Mouse (Mus musculus): ENCODE data around the gene Olfr684. TPM values are rescaled to one million over a fixed set of nuclear protein-coding genes. Genes with fewer than 3 reads are reported as not detected.

Gene Olfr684
- not detected in 2 replicates for polyA plus RNA-seq (2016; fragmentation: Nextera tagmentation; extraction: Ambion mirVana)

- no peak within 1 kb of the TSS for H3K4me3 ChIP-seq
- no peak within 1 kb of the TSS for H3K9ac ChIP-seq
- no peaks in the 10 kb centered on the region for H3K9me3 ChIP-seq
- H3K36me3 ChIP-seq: no peaks in the 10 kb centered on the region
- H3K4me2 ChIP-seq (replicated peaks): no peak within 1 kb of the TSS
- no peaks in the 10 kb centered on the region for H3K27me3 ChIP-seq (replicated peaks)
- no peak within 1 kb of the TSS for H3K27ac ChIP-seq
- 85% methylated on average over 1 of the region's 1 CpGs for WGBS
- H3K4me1 ChIP-seq: no peaks in the 10 kb centered on the region
- no peak for ATAC-seq (ENCODE audit: low FRiP score, low read depth)
Observed at GRCm38 (mm10) chr7:105163553-105163952, at the start of gene Olfr684. TSS of gene Olfr684 (minus strand) at chr7:105163653.

GRCm38 (mm10) chr7:105207385-105207784, 43.9 kb upstream of the Olfr684 start, which contains the start of gene Olfr686:
TSS of gene Olfr686 (minus strand) at chr7:105207485.
- H3K4me1 ChIP-seq: no peaks in the 10 kb centered on the region
- H3K9ac ChIP-seq: no peak within 1 kb of the TSS

DNA sequence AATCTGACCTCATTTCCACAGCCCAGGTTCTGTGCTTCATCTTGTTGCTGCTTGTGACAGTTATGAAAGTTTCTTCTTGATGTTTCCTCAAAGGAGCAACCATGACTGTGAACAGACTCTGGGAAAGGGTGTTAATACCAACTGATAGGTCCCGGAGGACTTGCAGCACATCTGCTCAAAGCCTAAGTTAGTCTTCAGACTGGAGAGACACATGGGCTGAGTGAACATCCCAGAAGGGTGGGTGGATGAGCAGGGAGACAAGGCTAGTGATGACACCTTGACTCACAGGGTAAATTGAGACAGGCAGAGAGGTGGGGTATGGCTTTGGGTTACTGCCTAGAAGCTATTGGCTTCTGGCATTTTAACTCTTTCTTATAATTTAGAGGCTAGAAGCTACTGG, 22.5 kb upstream of the Olfr684 start, which contains the start of gene Olfr685:
Olfr685 (minus strand) TSS at position 101 of the 400 bp plus-strand sequence.
- Histone ChIP-seq H3K27me3 (replicated peaks) (no peaks in the 10 kb centered on the region), H3K4me1 (no peaks in the 10 kb centered on the region), H3K4me2 (replicated peaks) (no peak within 1 kb of the TSS), H3K9me3 (no peaks in the 10 kb centered on the region), H3K9ac (no peak within 1 kb of the TSS), H3K4me3 (no peak within 1 kb of the TSS), H3K27ac (no peak within 1 kb of the TSS), H3K36me3 (no peaks in the 10 kb centered on the region)
- WGBS: 93% methylated on average over 1 of the region's 1 CpGs
- ATAC-seq (ENCODE audit: low FRiP score, low read depth): no peak

More at GRCm38 (mm10) chr7:105207385-105207784, 43.9 kb upstream of the Olfr684 start, which contains the start of gene Olfr686:
- ATAC-seq (ENCODE audit: low FRiP score, low read depth): no peak
- H3K9me3 ChIP-seq: no peaks in the 10 kb centered on the region
- H3K4me2 ChIP-seq (replicated peaks): no peak within 1 kb of the TSS
- no peak within 1 kb of the TSS for H3K27ac ChIP-seq
- no peaks in the 10 kb centered on the region for H3K27me3 ChIP-seq (replicated peaks)
- H3K4me3 ChIP-seq: no peak within 1 kb of the TSS
- H3K36me3 ChIP-seq: no peaks in the 10 kb centered on the region

DNA sequence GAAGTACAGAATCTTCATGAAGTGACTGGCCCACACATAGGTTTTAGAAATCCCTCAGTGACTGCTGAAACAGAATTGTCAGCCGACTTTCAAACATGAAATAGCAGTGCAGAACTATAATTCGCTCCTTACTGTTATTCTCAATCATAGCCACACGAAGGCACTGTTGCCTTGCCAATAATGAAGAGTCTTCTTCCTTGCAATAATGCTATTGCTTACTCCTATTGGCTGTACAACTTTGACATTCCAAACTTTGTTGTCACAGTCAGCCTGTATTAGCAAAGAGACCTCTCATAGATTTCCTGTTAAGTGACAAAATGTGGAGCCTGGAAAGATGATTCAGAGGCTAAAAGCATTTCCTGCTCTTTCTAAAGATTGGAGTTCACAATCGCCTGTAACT, 7.3 kb upstream of the Olfr684 start:
- H3K9ac ChIP-seq: no peak overlapping the region
- no peaks in the 10 kb centered on the region for H3K4me1 ChIP-seq
- H3K36me3 ChIP-seq: no peaks in the 10 kb centered on the region
- no peaks in the 10 kb centered on the region for H3K9me3 ChIP-seq
- H3K27me3 ChIP-seq (replicated peaks): no peaks in the 10 kb centered on the region
- ATAC-seq (ENCODE audit: low FRiP score, low read depth): no peak
- WGBS: 55% methylated on average over 4 of the region's 4 CpGs
- H3K27ac ChIP-seq: no peak overlapping the region
- H3K4me3 ChIP-seq: no peak overlapping the region
- H3K4me2 ChIP-seq (replicated peaks): no peak overlapping the region

DNA sequence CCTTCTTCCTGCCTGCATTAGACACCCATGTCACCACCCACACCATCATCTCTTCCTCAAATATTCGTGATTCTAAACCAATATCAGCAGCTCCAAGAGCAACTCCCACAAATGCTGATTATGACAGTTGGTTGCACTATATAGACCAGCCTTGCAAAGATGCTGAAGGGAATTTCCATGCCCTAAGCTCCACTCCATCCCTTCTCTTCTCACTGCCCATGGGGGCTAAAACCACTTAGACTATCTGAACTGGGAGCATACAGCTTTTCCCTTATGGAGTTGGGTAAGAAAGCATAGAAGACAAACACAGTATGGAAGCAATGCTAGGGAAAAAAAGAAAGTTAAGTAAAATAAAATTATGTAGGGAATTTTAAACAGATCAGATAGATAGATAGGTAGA, 16.5 kb downstream of the Olfr684 start, which contains the start of gene Olfr683:
Olfr683 (minus strand) TSS at position 101 of the 400 bp plus-strand sequence.
- no peaks in the 10 kb centered on the region for H3K27me3 ChIP-seq (replicated peaks)
- no peak within 1 kb of the TSS for H3K9ac ChIP-seq
- no peaks in the 10 kb centered on the region for H3K36me3 ChIP-seq
- ATAC-seq (ENCODE audit: low FRiP score, low read depth): no peak
- no peak within 1 kb of the TSS for H3K4me3 ChIP-seq
- H3K9me3 ChIP-seq: no peaks in the 10 kb centered on the region
- H3K4me1 ChIP-seq: no peaks in the 10 kb centered on the region
- H3K4me2 ChIP-seq (replicated peaks): no peak within 1 kb of the TSS
- H3K27ac ChIP-seq: no peak within 1 kb of the TSS
- 62% methylated on average over 1 of the region's 1 CpGs for whole genome bisulfite sequencing

- Histone ChIP-seq H3K4me1 (no peaks in the 10 kb centered on the region), H3K27me3 (replicated peaks) (no peaks in the 10 kb centered on the region), H3K9ac (no peak overlapping the region), H3K36me3 (no peaks in the 10 kb centered on the region), H3K4me2 (replicated peaks) (no peak overlapping the region), H3K4me3 (no peak overlapping the region), H3K27ac (no peak overlapping the region), H3K9me3 (no peaks in the 10 kb centered on the region)
- 83% methylated on average over 2 of the region's 2 CpGs for WGBS
- ATAC-seq (ENCODE audit: low FRiP score, low read depth): no peak
Observed at GRCm38 (mm10) chr7:105141275-105141674, 22.2 kb downstream of the Olfr684 start.

DNA sequence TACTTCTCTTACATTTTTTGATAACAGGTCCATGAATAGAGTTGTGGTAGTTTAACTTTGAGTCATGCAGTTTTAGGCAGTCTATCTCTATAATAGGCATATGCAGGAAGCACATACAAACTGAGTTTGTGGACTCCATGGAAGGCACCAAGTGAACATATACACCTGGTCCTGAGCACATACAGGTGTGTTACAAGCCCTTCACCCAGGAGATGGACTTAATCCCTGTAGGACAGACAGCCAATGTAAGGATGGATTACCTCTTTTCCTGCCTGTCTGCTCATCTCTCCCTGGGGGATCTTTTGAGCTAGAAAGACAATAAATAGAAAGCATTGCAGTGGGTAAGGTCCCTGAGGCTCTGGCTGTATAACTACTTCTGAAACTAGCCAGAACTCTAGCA, 46.9 kb downstream of the Olfr684 start, which contains the start of gene Olfr681:
Olfr681 (plus strand) TSS at position 301 of the 400 bp plus-strand sequence.
- no peak within 1 kb of the TSS for H3K4me2 ChIP-seq (replicated peaks)
- H3K27me3 ChIP-seq (replicated peaks): no peaks in the 10 kb centered on the region
- ATAC-seq (ENCODE audit: low FRiP score, low read depth): no peak
- no peak within 1 kb of the TSS for H3K4me3 ChIP-seq
- no peaks in the 10 kb centered on the region for H3K4me1 ChIP-seq
- no peaks in the 10 kb centered on the region for H3K36me3 ChIP-seq
- H3K27ac ChIP-seq: no peak within 1 kb of the TSS
- no peak within 1 kb of the TSS for H3K9ac ChIP-seq
- H3K9me3 ChIP-seq: no peaks in the 10 kb centered on the region

Other genes starting within 250 kb of the Olfr684 start
- gene Olfr667, start 242.2 kb downstream of the Olfr684 start, polyA plus RNA-seq (2016; fragmentation: Nextera tagmentation; extraction: Ambion mirVana): not detected in 2 replicates
- gene Olfr668, start 235.6 kb downstream of the Olfr684 start, polyA plus RNA-seq (2016; fragmentation: Nextera tagmentation; extraction: Ambion mirVana): not detected in 2 replicates
- not detected in 2 replicates for gene Olfr669, start 229.4 kb downstream of the Olfr684 start, polyA plus RNA-seq (2016; fragmentation: Nextera tagmentation; extraction: Ambion mirVana)
- gene Olfr670, start 201.0 kb downstream of the Olfr684 start, polyA plus RNA-seq (2016; fragmentation: Nextera tagmentation; extraction: Ambion mirVana): not detected in 2 replicates
- gene Olfr671, start 184.5 kb downstream of the Olfr684 start, polyA plus RNA-seq (2016; fragmentation: Nextera tagmentation; extraction: Ambion mirVana): not detected in 2 replicates
- not detected in 2 replicates for gene Olfr672, start 161.6 kb downstream of the Olfr684 start, polyA plus RNA-seq (2016; fragmentation: Nextera tagmentation; extraction: Ambion mirVana)
- not detected in 2 replicates for gene Olfr675, start 135.2 kb downstream of the Olfr684 start, polyA plus RNA-seq (2016; fragmentation: Nextera tagmentation; extraction: Ambion mirVana)
- not detected in 2 replicates for gene Olfr676, start 131.0 kb downstream of the Olfr684 start, polyA plus RNA-seq (2016; fragmentation: Nextera tagmentation; extraction: Ambion mirVana)
- not detected in 2 replicates for gene Olfr677, start 112.3 kb downstream of the Olfr684 start, polyA plus RNA-seq (2016; fragmentation: Nextera tagmentation; extraction: Ambion mirVana)
- gene Olfr678, start 99.2 kb downstream of the Olfr684 start, polyA plus RNA-seq (2016; fragmentation: Nextera tagmentation; extraction: Ambion mirVana): not detected in 2 replicates
- not detected in 2 replicates for gene Olfr679, start 82.4 kb downstream of the Olfr684 start, polyA plus RNA-seq (2016; fragmentation: Nextera tagmentation; extraction: Ambion mirVana)
- not detected in 2 replicates for gene Olfr680-ps1, start 70.8 kb downstream of the Olfr684 start, polyA plus RNA-seq (2016; fragmentation: Nextera tagmentation; extraction: Ambion mirVana)
- gene Olfr681, start 46.8 kb downstream of the Olfr684 start, polyA plus RNA-seq (2016; fragmentation: Nextera tagmentation; extraction: Ambion mirVana): not detected in 2 replicates
- not detected in 2 replicates for gene Olfr683, start 16.6 kb downstream of the Olfr684 start, polyA plus RNA-seq (2016; fragmentation: Nextera tagmentation; extraction: Ambion mirVana)
- not detected in 2 replicates for gene Olfr685, start 22.4 kb upstream of the Olfr684 start, polyA plus RNA-seq (2016; fragmentation: Nextera tagmentation; extraction: Ambion mirVana)
- not detected in 2 replicates for gene Olfr686, start 43.8 kb upstream of the Olfr684 start, polyA plus RNA-seq (2016; fragmentation: Nextera tagmentation; extraction: Ambion mirVana)
- gene Olfr688, start 124.4 kb upstream of the Olfr684 start, polyA plus RNA-seq (2016; fragmentation: Nextera tagmentation; extraction: Ambion mirVana): not detected in 2 replicates
- not detected in 2 replicates for gene Olfr689, start 147.5 kb upstream of the Olfr684 start, polyA plus RNA-seq (2016; fragmentation: Nextera tagmentation; extraction: Ambion mirVana)
- not detected in 2 replicates for gene Olfr690, start 170.5 kb upstream of the Olfr684 start, polyA plus RNA-seq (2016; fragmentation: Nextera tagmentation; extraction: Ambion mirVana)
- 0.34 TPM in 1 of 2 replicates, not detected in the other for gene Olfr691, start 178.6 kb upstream of the Olfr684 start, polyA plus RNA-seq (2016; fragmentation: Nextera tagmentation; extraction: Ambion mirVana)
- not detected in 2 replicates for gene Olfr692, start 204.6 kb upstream of the Olfr684 start, polyA plus RNA-seq (2016; fragmentation: Nextera tagmentation; extraction: Ambion mirVana)
- not detected in 2 replicates for gene Gm5901, start 211.4 kb upstream of the Olfr684 start, polyA plus RNA-seq (2016; fragmentation: Nextera tagmentation; extraction: Ambion mirVana)
- gene Fam160a2, start 236.4 kb upstream of the Olfr684 start, polyA plus RNA-seq (2016; fragmentation: Nextera tagmentation; extraction: Ambion mirVana): 40.6 and 41.7 TPM in 2 replicates
- 0.08 and 0.15 TPM in 2 replicates for gene Cnga4, start 240.9 kb upstream of the Olfr684 start, polyA plus RNA-seq (2016; fragmentation: Nextera tagmentation; extraction: Ambion mirVana)

Data from neural tube, embryonic 12.5 days (tissue).